Mouse (Mus musculus) thymus, postnatal 10 days (tissue): ENCODE measurements around the gene Glp2r.

Experiments
- DNase-seq, 2 experiments: peaks; one replicate each; pipeline ENCODE4 v3.0.0; 2021; ENCODE audit warnings: low spot score in 2 of 2

Glp2r gene

GRCm38 (mm10) chr11:67636201-67636600 lies 134.8 kb downstream of the Glp2r start:
- no peak for DNase-seq

- no peak for DNase-seq
Measured at GRCm38 (mm10) chr11:67633620-67634229, 137.2 kb downstream of the Glp2r start.

DNA sequence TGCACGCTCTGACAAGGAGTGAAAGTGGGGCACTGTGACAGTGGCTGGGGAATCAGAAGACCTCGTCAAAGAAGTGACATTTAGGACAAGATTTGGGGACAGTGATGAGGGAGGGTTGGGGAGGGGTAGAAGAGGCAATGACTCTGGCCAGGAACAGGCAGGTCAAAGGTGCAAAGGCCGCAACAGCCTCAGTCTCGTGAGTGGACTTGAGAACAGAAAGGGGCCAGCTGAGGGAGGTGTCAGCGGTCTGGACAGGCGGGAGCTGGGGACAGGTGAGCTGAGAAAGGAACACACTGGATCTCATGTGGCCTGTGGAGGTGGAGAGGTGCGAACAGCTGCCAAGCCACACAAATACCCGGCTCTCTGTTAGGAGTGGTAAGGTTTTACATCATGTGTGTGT lies 138.0 kb downstream of the Glp2r start:
- no peak for DNase-seq

DNA sequence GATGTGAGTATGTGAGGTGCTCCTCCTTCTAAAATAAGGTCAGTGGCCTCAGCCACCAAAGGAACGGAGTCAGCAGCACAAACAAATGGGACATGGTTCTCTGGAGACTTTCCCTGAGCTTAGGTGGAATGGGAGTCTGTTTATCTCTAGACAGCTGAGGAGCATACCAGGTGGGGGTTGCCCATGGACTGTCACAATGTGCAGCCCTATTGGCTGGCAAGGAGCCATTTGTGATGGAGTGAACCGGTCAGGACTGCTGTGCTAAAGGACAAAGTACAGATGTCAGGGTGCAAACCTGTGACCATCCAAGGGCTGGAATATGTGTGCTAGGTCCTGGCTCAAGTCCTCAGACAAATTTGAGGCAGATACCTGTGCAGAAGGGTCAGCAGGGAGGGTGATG lies 142.4 kb downstream of the Glp2r start:
- DNase-seq = no peak

DNA sequence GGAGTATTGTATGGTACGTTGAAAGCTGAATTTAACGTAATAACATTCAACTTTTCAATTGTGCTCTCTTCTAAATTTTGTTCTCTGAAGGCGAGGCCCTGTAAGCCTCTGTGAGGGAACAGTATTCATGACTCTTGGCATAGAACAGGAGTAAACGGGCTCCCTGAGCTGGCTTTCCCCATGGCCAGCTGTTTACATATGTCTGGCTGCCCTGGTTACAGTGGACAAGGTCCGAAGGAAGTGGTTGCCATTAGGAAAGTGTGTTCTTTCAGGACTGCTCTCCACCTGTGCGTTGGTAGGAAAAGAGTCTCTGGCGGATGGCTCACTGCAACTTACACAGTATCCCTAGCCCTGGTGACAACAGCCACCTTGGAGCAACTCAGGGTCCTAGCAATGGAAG lies 143.8 kb downstream of the Glp2r start:
- DNase-seq = no peak

- DNase-seq = no peak
Measured at GRCm38 (mm10) chr11:67622340-67622739, 148.6 kb downstream of the Glp2r start.

- DNase-seq = no peak
Measured at GRCm38 (mm10) chr11:67616557-67617239, 154.3 kb downstream of the Glp2r start.

DNA sequence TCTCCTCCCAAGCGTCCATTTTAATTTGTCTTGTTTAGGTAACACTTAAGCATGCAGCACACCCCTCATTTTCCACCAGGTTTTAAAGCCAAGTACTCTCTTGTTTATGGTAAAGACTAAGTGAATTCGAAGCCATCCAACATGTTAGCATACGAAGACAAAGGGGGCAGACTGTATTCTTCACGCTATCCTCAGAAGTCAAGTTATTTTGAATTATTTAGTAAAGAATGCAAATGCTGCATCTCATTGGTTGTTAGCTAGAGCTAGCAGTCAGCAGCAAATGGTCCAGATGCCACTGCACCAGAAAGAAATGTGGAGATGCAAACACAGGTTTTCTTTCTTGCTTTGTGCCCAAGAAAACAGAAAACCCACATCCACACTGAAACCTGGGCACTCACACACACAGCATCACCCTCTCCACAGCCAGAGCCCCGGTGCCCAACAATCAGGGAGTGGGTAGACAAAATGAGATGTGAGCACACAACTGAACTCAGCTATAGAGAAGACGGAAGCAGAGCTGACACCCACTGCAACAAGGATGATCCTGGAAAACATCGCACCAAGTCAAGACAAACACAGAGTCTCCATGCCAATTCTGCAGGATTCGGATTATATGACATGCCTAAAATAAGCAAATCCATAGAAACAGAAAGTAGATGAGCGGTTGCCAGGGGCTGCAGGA lies 158.7 kb downstream of the Glp2r start:
- DNase-seq = no peak
